Mouse (Mus musculus): Measurements from ENCODE around the gene Bank1. TPM values are rescaled to one million over a fixed set of nuclear protein-coding genes. Genes with fewer than 3 reads are reported as not detected.

Gene Bank1
- total and polyA plus RNA-seq, 3 experiments = 0.11 TPM; not detected in 2

GRCm38 (mm10) chr3:136247331-136247730 lies 78.5 kb downstream of the Bank1 start:
- Histone ChIP-seq H3K4me3 (ENCODE audit: low read depth, low read length) (no peak overlapping the region), H3K36me3 (replicated peaks) (no peaks in the 10 kb centered on the region), H3K27me3 (ENCODE audit: insufficient read depth, low read length) (no peaks in the 10 kb centered on the region), H3K4me1 (ENCODE audit: insufficient read depth, low read depth, low read length) (no peaks in the 10 kb centered on the region), H3K9me3 (replicated peaks) (no peaks in the 10 kb centered on the region)
- TF ChIP-seq POLR2AphosphoS5 (IDR thresholded peaks at IDR 0.05; ENCODE audit: insufficient replicate concordance, low read depth, low read length) (no peak), GATA2 (IDR thresholded peaks at IDR 0.05; ENCODE audit: borderline replicate concordance, low read depth, low read length) (no peak), GATA1 (IDR thresholded peaks at IDR 0.05; ENCODE audit: borderline replicate concordance, low read length) (no peak)
- no peak for DNase-seq (ENCODE audit: low spot score)
- ATAC-seq (ENCODE audit: extremely low read depth, insufficient number of reproducible peaks, low FRiP score, poor library complexity, severe bottlenecking) = no peak

GRCm38 (mm10) chr3:136244931-136245330 lies 80.9 kb downstream of the Bank1 start:
- DNase-seq (ENCODE audit: low spot score) (no peak), ATAC-seq (ENCODE audit: extremely low read depth, insufficient number of reproducible peaks, low FRiP score, poor library complexity, severe bottlenecking) (no peak)
- Histone ChIP-seq H3K36me3 (replicated peaks) (no peaks in the 10 kb centered on the region), H3K27me3 (ENCODE audit: insufficient read depth, low read length) (no peaks in the 10 kb centered on the region), H3K4me3 (ENCODE audit: low read depth, low read length) (no peak overlapping the region), H3K9me3 (replicated peaks) (no peaks in the 10 kb centered on the region), H3K4me1 (ENCODE audit: insufficient read depth, low read depth, low read length) (no peaks in the 10 kb centered on the region)
- TF ChIP-seq GATA2 (IDR thresholded peaks at IDR 0.05; ENCODE audit: borderline replicate concordance, low read depth, low read length) (no peak), TAL1 (conservative IDR thresholded peaks at IDR 0.05; ENCODE audit: low read depth, low read length) (no peak), CTCF (IDR thresholded peaks at IDR 0.05; ENCODE audit: low read depth, low read length) (no peak), GATA1 (IDR thresholded peaks at IDR 0.05; ENCODE audit: borderline replicate concordance, low read length) (no peak), POLR2AphosphoS5 (IDR thresholded peaks at IDR 0.05; ENCODE audit: insufficient replicate concordance, low read depth, low read length) (no peak)

- Histone ChIP-seq H3K27me3 (ENCODE audit: insufficient read depth, low read length) (0 out of 2 replicates have a peak, but pooled peaks cover 2% of the 10 kb centered on the region), H3K4me3 (ENCODE audit: low read depth, low read length) (no peak overlapping the region), H3K9me3 (replicated peaks) (no peaks in the 10 kb centered on the region), H3K36me3 (replicated peaks) (no peaks in the 10 kb centered on the region), H3K4me1 (ENCODE audit: insufficient read depth, low read depth, low read length) (no peaks in the 10 kb centered on the region)
- no peak for TF ChIP-seq CTCF (IDR thresholded peaks at IDR 0.05; ENCODE audit: low read depth, low read length)
- no peak for TF ChIP-seq POLR2AphosphoS5 (IDR thresholded peaks at IDR 0.05; ENCODE audit: insufficient replicate concordance, low read depth, low read length)
- no peak for TF ChIP-seq GATA1 (IDR thresholded peaks at IDR 0.05; ENCODE audit: borderline replicate concordance, low read length)
- TF ChIP-seq TAL1 (conservative IDR thresholded peaks at IDR 0.05; ENCODE audit: low read depth, low read length) = no peak
- TF ChIP-seq GATA2 (IDR thresholded peaks at IDR 0.05; ENCODE audit: borderline replicate concordance, low read depth, low read length) = no peak
- ATAC-seq (ENCODE audit: extremely low read depth, insufficient number of reproducible peaks, low FRiP score, poor library complexity, severe bottlenecking) = no peak
- no peak for DNase-seq (ENCODE audit: low spot score)
Observed at GRCm38 (mm10) chr3:136238790-136239189, 87.1 kb downstream of the Bank1 start.

GRCm38 (mm10) chr3:136233507-136233906 lies 92.4 kb downstream of the Bank1 start:
- ATAC-seq (ENCODE audit: extremely low read depth, insufficient number of reproducible peaks, low FRiP score, poor library complexity, severe bottlenecking) = no peak
- Histone ChIP-seq H3K36me3 (replicated peaks) (no peaks in the 10 kb centered on the region), H3K4me1 (ENCODE audit: insufficient read depth, low read depth, low read length) (no peaks in the 10 kb centered on the region), H3K4me3 (ENCODE audit: low read depth, low read length) (no peak overlapping the region), H3K9me3 (replicated peaks) (no peaks in the 10 kb centered on the region), H3K27me3 (ENCODE audit: insufficient read depth, low read length) (0 out of 2 replicates have a peak, but pooled peaks cover 2% of the 10 kb centered on the region)
- DNase-seq (ENCODE audit: low spot score) = no peak
- no peak for TF ChIP-seq CTCF (IDR thresholded peaks at IDR 0.05; ENCODE audit: low read depth, low read length)
- no peak for TF ChIP-seq GATA1 (IDR thresholded peaks at IDR 0.05; ENCODE audit: borderline replicate concordance, low read length)
- no peak for TF ChIP-seq POLR2AphosphoS5 (IDR thresholded peaks at IDR 0.05; ENCODE audit: insufficient replicate concordance, low read depth, low read length)

- no peaks in the 10 kb centered on the region for H3K36me3 ChIP-seq (replicated peaks)
- DNase-seq (ENCODE audit: low spot score) = no peak
- TF ChIP-seq POLR2AphosphoS5 (IDR thresholded peaks at IDR 0.05; ENCODE audit: insufficient replicate concordance, low read depth, low read length) (no peak), GATA2 (IDR thresholded peaks at IDR 0.05; ENCODE audit: borderline replicate concordance, low read depth, low read length) (no peak), CTCF (IDR thresholded peaks at IDR 0.05; ENCODE audit: low read depth, low read length) (no peak), TAL1 (conservative IDR thresholded peaks at IDR 0.05; ENCODE audit: low read depth, low read length) (no peak), GATA1 (IDR thresholded peaks at IDR 0.05; ENCODE audit: borderline replicate concordance, low read length) (no peak)
- H3K4me3 ChIP-seq (ENCODE audit: low read depth, low read length) = no peak overlapping the region
- no peaks in the 10 kb centered on the region for H3K9me3 ChIP-seq (replicated peaks)
- no peak for ATAC-seq (ENCODE audit: extremely low read depth, insufficient number of reproducible peaks, low FRiP score, poor library complexity, severe bottlenecking)
- no peaks in the 10 kb centered on the region for H3K27me3 ChIP-seq (ENCODE audit: insufficient read depth, low read length)
- H3K4me1 ChIP-seq (ENCODE audit: insufficient read depth, low read depth, low read length) = no peaks in the 10 kb centered on the region
Observed at GRCm38 (mm10) chr3:136230602-136231151, 95.2 kb downstream of the Bank1 start.

- DNase-seq (ENCODE audit: low spot score) = no peak
- Histone ChIP-seq H3K36me3 (replicated peaks) (no peaks in the 10 kb centered on the region), H3K4me1 (ENCODE audit: insufficient read depth, low read depth, low read length) (no peaks in the 10 kb centered on the region), H3K4me3 (ENCODE audit: low read depth, low read length) (no peak overlapping the region), H3K27me3 (ENCODE audit: insufficient read depth, low read length) (peaks cover 4% of the 10 kb centered on the region; the same call in 1 of the 2 replicates), H3K9me3 (replicated peaks) (no peaks in the 10 kb centered on the region)
- ATAC-seq (ENCODE audit: extremely low read depth, insufficient number of reproducible peaks, low FRiP score, poor library complexity, severe bottlenecking) = no peak
- TF ChIP-seq POLR2AphosphoS5 (IDR thresholded peaks at IDR 0.05; ENCODE audit: insufficient replicate concordance, low read depth, low read length) = no peak
- TF ChIP-seq GATA1 (IDR thresholded peaks at IDR 0.05; ENCODE audit: borderline replicate concordance, low read length) = no peak
- no peak for TF ChIP-seq GATA2 (IDR thresholded peaks at IDR 0.05; ENCODE audit: borderline replicate concordance, low read depth, low read length)
- no peak for TF ChIP-seq CTCF (IDR thresholded peaks at IDR 0.05; ENCODE audit: low read depth, low read length)
- no peak for TF ChIP-seq TAL1 (conservative IDR thresholded peaks at IDR 0.05; ENCODE audit: low read depth, low read length)
Observed at GRCm38 (mm10) chr3:136189661-136190228, 136.1 kb downstream of the Bank1 start.
